Mouse (Mus musculus): Measurements from ENCODE around the gene Stmn1. TPM values are rescaled to one million over a fixed set of nuclear protein-coding genes. Genes with fewer than 3 reads are reported as not detected.

Stmn1 gene
- 1,192 and 1,334 TPM in 2 replicates for polyA plus RNA-seq (2015; fragmentation: Nextera tagmentation; extraction: Ambion mirVana)

DNA sequence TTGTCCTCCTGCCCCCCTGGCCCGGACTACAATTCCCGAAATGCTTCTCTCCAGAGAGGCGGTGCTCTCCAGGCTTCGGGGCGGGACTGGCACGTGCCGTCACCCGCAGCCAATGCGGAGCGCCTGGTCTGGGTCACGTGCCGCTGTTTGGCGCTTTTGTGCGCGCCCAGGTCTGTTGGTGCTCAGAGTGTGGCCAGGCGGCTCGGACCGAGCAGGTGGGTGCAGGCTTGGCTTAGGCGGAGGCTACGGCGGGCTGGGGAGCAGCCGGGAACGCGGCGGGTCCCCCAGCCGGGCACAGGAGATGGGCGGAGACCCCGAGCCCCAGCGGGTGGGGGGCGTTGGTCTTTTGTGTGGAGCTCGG lies at the start of gene Stmn1:
TSS of gene Stmn1 (plus strand) at position 106 of the 361 bp plus-strand sequence.
- Histone ChIP-seq H3K9me3 (no peaks in the 10 kb centered on the region), H3K27me3 (replicated peaks) (no peaks in the 10 kb centered on the region), H3K4me1 (peaks cover 6% of the 10 kb centered on the region; the same call in 1 of the 2 replicates), H3K27ac (peak within 1 kb of the TSS; percentile 93), H3K36me3 (peaks cover 16% of the 10 kb centered on the region), H3K4me3 (replicated peaks) (peak within 1 kb of the TSS; percentile 96), H3K9ac (peak within 1 kb of the TSS; percentile 87), H3K4me2 (peak within 1 kb of the TSS; percentile 98)
- WGBS = under 1% methylated on average over 31 of the region's 31 CpGs
- peak; percentile 95 for ATAC-seq (ENCODE audit: insufficient read depth, low FRiP score, low read depth)

DNA sequence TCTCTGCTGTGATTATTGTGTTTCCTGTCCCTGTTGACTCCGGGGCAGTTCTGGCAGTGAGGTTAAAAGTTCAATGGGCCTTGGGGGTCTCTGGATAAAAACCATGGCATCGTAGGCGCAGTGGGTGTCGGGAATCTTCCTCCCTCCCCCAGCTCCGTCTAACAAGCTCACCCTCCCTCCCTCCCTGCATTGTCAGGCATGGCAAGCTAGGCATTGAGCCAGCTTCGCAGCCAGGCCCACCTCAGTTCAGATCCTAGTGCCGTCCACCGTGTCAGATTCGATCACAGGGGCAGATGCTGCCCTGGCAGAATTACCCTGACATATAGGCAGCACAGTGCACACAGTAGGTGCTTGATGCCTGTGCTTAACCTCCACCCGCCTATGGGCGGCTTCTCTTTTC lies 46.1 kb upstream of the Stmn1 start:
- Histone ChIP-seq H3K9ac (no peak overlapping the region), H3K4me1 (no peaks in the 10 kb centered on the region), H3K27ac (no peak overlapping the region), H3K36me3 (peaks cover 12% of the 10 kb centered on the region; the same call in 1 of the 2 replicates), H3K4me3 (replicated peaks) (no peak overlapping the region), H3K9me3 (no peaks in the 10 kb centered on the region), H3K27me3 (replicated peaks) (no peaks in the 10 kb centered on the region), H3K4me2 (no peak overlapping the region)
- WGBS = 68% methylated on average over 11 of the region's 11 CpGs
- no peak for ATAC-seq (ENCODE audit: insufficient read depth, low FRiP score, low read depth)

DNA sequence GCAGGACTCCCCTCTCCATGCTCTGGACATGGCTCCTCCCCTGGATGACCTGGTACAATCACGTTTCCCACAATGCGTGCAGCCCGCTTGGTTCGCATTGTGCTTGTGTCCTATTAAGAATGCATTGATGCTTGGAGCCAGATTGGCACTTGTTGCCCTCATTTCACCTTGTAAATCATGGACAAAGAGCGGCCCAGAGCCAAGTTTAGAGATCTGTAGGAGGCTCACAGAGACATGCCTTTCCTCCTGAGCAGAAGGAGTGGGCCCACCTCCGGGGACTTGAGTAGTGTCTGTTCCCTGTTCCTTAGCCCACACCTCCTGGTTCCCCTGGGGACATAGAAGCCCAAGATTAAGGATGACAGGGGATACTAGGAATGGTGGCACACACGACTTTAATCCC lies 44.2 kb upstream of the Stmn1 start:
- Histone ChIP-seq H3K27ac (no peak overlapping the region), H3K4me2 (no peak overlapping the region), H3K4me1 (no peaks in the 10 kb centered on the region), H3K36me3 (peaks cover 3% of the 10 kb centered on the region; the same call in 1 of the 2 replicates), H3K9ac (no peak overlapping the region), H3K4me3 (replicated peaks) (no peak overlapping the region), H3K9me3 (no peaks in the 10 kb centered on the region), H3K27me3 (replicated peaks) (no peaks in the 10 kb centered on the region)
- 89% methylated on average over 7 of the region's 7 CpGs for WGBS
- no peak for ATAC-seq (ENCODE audit: insufficient read depth, low FRiP score, low read depth)

DNA sequence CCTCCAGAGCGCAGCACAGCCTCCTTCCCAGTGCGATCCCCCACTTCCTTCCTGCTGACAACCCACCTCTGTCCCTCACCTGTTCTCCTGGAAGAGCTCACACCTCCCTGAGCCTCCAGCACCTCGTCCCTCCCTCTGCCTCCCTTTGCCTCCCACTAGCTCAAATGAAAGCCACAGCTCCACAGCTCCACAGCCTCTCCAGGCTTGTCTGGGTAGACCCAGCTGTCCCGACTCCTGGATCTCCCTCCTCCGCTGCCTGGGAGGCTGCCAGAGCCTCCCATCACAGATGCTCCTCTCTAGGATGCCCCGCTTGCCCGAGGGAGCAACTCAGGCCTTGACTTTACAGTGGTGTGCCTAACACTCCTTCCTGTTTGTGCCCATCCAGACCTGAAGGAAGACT lies 43.0 kb upstream of the Stmn1 start:
- H3K4me3 ChIP-seq (replicated peaks) = no peak overlapping the region
- H3K27ac ChIP-seq = no peak overlapping the region
- peaks cover 3% of the 10 kb centered on the region; the same call in 1 of the 2 replicates for H3K36me3 ChIP-seq
- H3K9me3 ChIP-seq = no peaks in the 10 kb centered on the region
- H3K4me1 ChIP-seq = no peaks in the 10 kb centered on the region
- no peak overlapping the region for H3K9ac ChIP-seq
- WGBS = 68% methylated on average over 7 of the region's 7 CpGs
- H3K4me2 ChIP-seq = no peak overlapping the region
- no peaks in the 10 kb centered on the region for H3K27me3 ChIP-seq (replicated peaks)
- ATAC-seq (ENCODE audit: insufficient read depth, low FRiP score, low read depth) = 0 out of 2 replicates have a peak, but pooled peaks have one; percentile 21

DNA sequence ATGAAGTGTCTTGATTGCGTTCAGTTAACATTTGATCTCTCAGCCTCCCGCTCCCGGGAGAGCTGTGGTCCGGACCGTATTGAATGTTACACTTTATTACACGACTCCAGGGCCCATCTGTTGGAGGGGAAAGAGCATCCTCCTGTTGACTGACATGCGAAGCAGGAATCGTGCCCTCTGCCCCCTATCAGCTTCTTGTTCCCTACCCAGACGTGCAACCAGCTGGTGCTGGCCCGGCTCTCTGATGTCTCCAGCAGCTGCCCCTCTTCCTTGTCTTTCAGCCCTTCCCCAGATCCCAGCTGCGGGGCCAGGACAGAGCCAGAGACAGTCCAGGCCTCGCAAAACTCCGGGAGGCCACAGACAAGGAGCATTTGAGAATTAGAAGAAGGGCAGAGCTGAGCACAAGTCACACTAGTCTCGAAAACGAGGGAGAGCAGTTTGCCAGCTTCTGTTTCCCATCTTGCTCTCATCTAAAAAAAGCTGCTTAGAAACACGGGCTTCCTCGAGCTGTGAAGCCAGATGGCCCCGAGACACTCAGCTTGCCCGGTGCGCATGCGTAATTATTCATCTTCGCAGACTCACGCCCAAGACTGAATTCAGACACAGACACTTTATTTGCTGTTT lies 37.6 kb upstream of the Stmn1 start:
- peak; percentile 50; the same call in 1 of the 2 replicates for ATAC-seq (ENCODE audit: insufficient read depth, low FRiP score, low read depth)

DNA sequence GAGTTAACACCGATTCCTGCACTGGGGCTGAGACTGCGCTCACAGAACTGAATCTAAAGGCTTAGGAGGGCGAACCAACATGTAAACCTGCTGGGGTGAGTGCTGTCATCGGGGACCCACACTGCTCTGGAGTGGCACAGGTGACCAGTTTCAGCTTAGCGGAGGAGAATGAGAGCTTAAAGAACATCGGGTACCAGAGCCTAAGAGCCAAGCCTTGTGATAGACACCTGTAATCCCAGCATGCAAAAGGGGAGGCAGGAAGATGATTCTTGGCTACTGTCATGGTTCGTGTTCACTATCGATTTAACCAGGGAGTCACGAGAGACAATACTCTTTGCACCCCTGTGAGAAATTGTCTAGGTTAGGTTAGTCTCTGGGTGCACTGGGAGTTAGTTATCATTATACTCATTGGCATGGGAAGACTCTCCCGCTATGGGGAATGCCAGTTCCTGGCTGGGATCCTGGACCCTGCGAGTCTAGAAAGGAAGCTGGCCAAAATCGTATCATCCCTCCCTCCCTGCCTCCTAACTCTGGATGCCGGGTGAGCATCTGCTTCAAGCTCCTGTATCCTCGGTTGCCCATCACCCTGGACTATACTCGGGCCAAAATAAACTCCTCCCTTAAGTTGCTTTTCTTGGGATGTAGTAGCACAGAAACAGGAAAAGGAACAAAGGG lies 35.3 kb upstream of the Stmn1 start:
- ATAC-seq (ENCODE audit: insufficient read depth, low FRiP score, low read depth) = no peak

More for the DNA sequence above, 37.6 kb upstream of the Stmn1 start:
- H3K27ac ChIP-seq = peak overlapping the region; percentile 87
- H3K4me2 ChIP-seq = peak overlapping the region; percentile 25; the same call in 1 of the 2 replicates
- no peak overlapping the region for H3K9ac ChIP-seq
- H3K27me3 ChIP-seq (replicated peaks) = no peaks in the 10 kb centered on the region
- H3K4me1 ChIP-seq = peaks cover 8% of the 10 kb centered on the region; the same call in 1 of the 2 replicates
- H3K36me3 ChIP-seq = 0 out of 2 replicates have a peak, but pooled peaks cover 3% of the 10 kb centered on the region
- 26% methylated on average over 23 of the region's 23 CpGs for WGBS
- H3K9me3 ChIP-seq = no peaks in the 10 kb centered on the region
- no peak overlapping the region for H3K4me3 ChIP-seq (replicated peaks)

DNA sequence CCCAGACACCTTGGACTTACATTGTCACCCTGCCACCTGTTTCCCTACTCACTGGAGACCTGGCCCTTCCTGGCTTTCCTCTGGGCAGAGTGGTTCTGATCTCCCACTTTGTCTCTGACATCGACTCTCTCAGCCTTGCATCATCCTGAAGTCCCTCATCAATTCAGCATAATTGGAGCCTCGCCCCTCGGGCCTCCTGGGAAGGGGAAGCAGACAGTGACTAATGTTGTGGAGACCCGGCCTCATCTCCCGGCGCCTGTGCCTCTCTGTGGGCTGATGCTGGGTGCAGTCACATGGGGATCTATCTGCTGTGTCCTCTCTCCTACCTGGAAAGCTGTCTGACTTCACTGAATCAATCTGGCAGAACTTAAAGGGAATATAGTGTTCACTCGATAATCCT lies 31.9 kb upstream of the Stmn1 start:
- Histone ChIP-seq H3K9ac (no peak overlapping the region), H3K4me2 (no peak overlapping the region), H3K27me3 (replicated peaks) (no peaks in the 10 kb centered on the region), H3K4me1 (peaks cover 3% of the 10 kb centered on the region; the same call in 1 of the 2 replicates), H3K27ac (no peak overlapping the region), H3K4me3 (replicated peaks) (no peak overlapping the region), H3K36me3 (no peaks in the 10 kb centered on the region), H3K9me3 (no peaks in the 10 kb centered on the region)
- no peak for ATAC-seq (ENCODE audit: insufficient read depth, low FRiP score, low read depth)
- 25% methylated on average over 7 of the region's 7 CpGs for WGBS

More for the DNA sequence above, 35.3 kb upstream of the Stmn1 start:
- no peak overlapping the region for H3K9ac ChIP-seq
- no peaks in the 10 kb centered on the region for H3K36me3 ChIP-seq
- H3K27me3 ChIP-seq (replicated peaks) = no peaks in the 10 kb centered on the region
- H3K4me2 ChIP-seq = no peak overlapping the region
- no peak overlapping the region for H3K27ac ChIP-seq
- H3K4me1 ChIP-seq = peaks cover 8% of the 10 kb centered on the region; the same call in 1 of the 2 replicates
- no peaks in the 10 kb centered on the region for H3K9me3 ChIP-seq
- no peak overlapping the region for H3K4me3 ChIP-seq (replicated peaks)
- WGBS = 81% methylated on average over 15 of the region's 15 CpGs

DNA sequence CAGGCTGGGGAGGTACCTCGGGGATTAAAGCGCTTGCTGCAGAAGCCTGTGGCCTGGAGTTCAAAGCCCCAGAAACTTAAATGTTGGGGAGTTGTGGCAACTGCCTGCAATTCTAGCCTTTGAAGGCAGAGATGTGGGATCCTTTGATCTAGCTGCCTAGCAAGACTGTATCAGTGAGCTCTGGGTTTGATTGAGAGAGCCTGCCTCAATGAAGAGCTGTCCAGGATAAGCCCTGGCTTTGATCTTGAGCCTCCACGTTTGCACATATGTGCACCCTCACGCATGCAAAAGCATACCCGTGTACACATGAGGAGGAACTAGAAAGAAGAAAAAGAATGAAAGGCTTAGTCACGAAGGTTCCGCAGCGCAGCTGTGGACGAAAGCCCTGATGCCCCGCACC lies 31.5 kb upstream of the Stmn1 start:
- H3K36me3 ChIP-seq = no peaks in the 10 kb centered on the region
- no peak overlapping the region for H3K9ac ChIP-seq
- WGBS = 58% methylated on average over 10 of the region's 10 CpGs
- ATAC-seq (ENCODE audit: insufficient read depth, low FRiP score, low read depth) = no peak
- no peak overlapping the region for H3K4me3 ChIP-seq (replicated peaks)
- no peak overlapping the region for H3K4me2 ChIP-seq
- no peaks in the 10 kb centered on the region for H3K4me1 ChIP-seq
- no peaks in the 10 kb centered on the region for H3K9me3 ChIP-seq
- no peaks in the 10 kb centered on the region for H3K27me3 ChIP-seq (replicated peaks)
- no peak overlapping the region for H3K27ac ChIP-seq

DNA sequence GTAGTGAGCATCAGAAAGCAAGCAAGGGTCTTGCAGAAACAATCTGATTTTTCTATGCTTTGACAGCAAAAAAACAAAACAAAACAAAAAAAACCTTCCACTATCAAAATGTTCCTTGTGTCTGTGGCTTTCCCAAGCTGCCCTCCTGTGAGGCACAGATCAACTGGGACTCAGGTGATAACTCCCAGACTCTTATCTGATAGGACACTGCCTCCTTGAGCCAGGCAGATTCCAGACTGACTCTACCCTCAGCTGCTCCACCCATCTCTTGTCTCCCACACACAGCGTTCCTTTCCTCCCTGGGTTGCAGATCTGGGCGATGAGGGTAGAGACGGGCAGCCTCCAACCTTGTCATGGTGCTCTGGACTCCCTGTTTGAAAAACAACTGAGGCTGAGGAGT lies 29.0 kb upstream of the Stmn1 start:
- Histone ChIP-seq H3K4me2 (no peak overlapping the region), H3K4me1 (no peaks in the 10 kb centered on the region), H3K4me3 (replicated peaks) (no peak overlapping the region), H3K9ac (no peak overlapping the region), H3K27me3 (replicated peaks) (no peaks in the 10 kb centered on the region), H3K9me3 (no peaks in the 10 kb centered on the region), H3K36me3 (no peaks in the 10 kb centered on the region), H3K27ac (no peak overlapping the region)
- WGBS = 49% methylated on average over 3 of the region's 3 CpGs
- ATAC-seq (ENCODE audit: insufficient read depth, low FRiP score, low read depth) = 0 out of 2 replicates have a peak, but pooled peaks have one; percentile 58

DNA sequence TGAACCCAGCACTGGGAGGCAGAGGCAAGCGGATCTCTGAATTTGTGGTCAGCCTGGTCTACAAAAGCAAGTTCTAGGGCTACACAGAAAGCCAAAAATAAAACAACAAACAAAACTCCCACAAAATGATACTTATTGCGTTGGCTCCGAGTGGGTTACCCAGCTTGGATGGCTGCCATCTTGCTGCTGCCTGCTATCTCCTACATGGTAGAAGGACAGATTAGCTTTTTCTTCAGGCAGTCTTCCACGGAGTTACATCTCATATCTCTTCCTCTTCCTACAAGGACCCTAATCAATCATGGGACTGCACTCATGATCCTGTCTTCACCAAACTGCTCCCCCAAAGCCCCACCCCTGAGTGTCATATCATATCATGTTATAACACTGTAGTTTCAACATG lies 28.2 kb upstream of the Stmn1 start:
- no peaks in the 10 kb centered on the region for H3K27me3 ChIP-seq (replicated peaks)
- H3K27ac ChIP-seq = no peak overlapping the region
- H3K4me3 ChIP-seq (replicated peaks) = no peak overlapping the region
- no peaks in the 10 kb centered on the region for H3K9me3 ChIP-seq
- no peak for ATAC-seq (ENCODE audit: insufficient read depth, low FRiP score, low read depth)
- no peak overlapping the region for H3K9ac ChIP-seq
- H3K36me3 ChIP-seq = no peaks in the 10 kb centered on the region
- H3K4me1 ChIP-seq = no peaks in the 10 kb centered on the region
- H3K4me2 ChIP-seq = no peak overlapping the region
- 77% methylated on average over 4 of the region's 4 CpGs for WGBS

DNA sequence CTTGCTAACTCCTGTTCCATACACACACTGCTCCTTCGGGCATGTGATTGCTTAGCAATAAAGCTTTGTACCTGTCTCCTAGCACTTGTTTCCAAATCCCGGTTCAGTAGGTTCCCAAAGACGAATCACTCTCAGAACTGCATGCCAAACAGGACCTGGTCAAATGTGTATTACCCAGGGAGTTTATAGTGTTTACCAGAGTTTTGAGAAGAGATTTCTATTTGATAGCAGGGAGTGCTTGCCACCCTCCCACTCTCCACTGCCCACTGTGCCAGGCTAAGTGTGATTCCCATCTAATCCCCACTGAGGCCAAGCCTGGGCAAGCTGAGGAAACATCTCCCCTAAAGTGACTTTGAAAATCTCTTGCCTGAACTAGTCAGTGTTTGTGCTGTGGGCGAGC lies 25.9 kb upstream of the Stmn1 start:
- no peak overlapping the region for H3K4me3 ChIP-seq (replicated peaks)
- H3K27ac ChIP-seq = no peak overlapping the region
- no peaks in the 10 kb centered on the region for H3K27me3 ChIP-seq (replicated peaks)
- H3K36me3 ChIP-seq = no peaks in the 10 kb centered on the region
- no peaks in the 10 kb centered on the region for H3K4me1 ChIP-seq
- WGBS = 84% methylated on average over 4 of the region's 4 CpGs
- ATAC-seq (ENCODE audit: insufficient read depth, low FRiP score, low read depth) = no peak
- no peaks in the 10 kb centered on the region for H3K9me3 ChIP-seq
- H3K4me2 ChIP-seq = no peak overlapping the region
- no peak overlapping the region for H3K9ac ChIP-seq

DNA sequence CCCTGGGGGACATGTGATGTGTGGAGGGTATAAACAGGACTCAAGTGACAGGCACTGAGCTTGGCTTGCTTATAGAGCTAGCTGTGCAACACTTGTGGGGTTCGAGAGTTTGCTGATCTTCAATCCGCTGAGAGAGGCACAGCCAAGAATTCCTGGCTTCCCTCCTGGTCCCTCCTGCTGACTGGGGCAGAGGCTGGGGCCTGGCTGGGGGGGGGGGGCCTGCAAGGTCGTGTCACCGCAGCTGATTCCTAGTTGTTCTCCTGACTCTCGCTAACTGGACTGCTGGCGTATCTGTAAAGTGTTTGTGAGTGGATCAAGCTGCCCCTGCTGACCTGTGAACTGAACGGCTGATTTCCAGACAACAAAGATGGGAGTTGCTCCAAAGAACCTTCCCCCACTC lies 24.5 kb upstream of the Stmn1 start:
- Histone ChIP-seq H3K27me3 (replicated peaks) (no peaks in the 10 kb centered on the region), H3K27ac (no peak overlapping the region), H3K9me3 (no peaks in the 10 kb centered on the region)

More for the DNA sequence above, 24.5 kb upstream of the Stmn1 start:
- Histone ChIP-seq H3K4me2 (no peak overlapping the region), H3K36me3 (no peaks in the 10 kb centered on the region), H3K4me1 (no peaks in the 10 kb centered on the region), H3K4me3 (replicated peaks) (no peak overlapping the region), H3K9ac (no peak overlapping the region)
- ATAC-seq (ENCODE audit: insufficient read depth, low FRiP score, low read depth) = no peak
- 46% methylated on average over 7 of the region's 7 CpGs for WGBS
